Mouse (Mus musculus): ENCODE results near the gene St6galnac1. TPM values are rescaled to one million over a fixed set of nuclear protein-coding genes. Genes with fewer than 3 reads are reported as not detected.
"Not testable (repeated sequence)": the region's sequence is repeated elsewhere in the genome, so short reads cannot be mapped to it uniquely, and the experiment has no call there.

The St6galnac1 gene
- polyA plus RNA-seq, 1 experiment from 2014 or later = not detected

GRCm38 (mm10) chr11:116745457-116745856 lies 29.9 kb downstream of the St6galnac1 start:
- ATAC-seq (replicated peaks); H3K27me3 ChIP-seq (replicated peaks); H3K4me2 ChIP-seq; H3K27ac ChIP-seq; H3K9ac ChIP-seq; H3K4me1 ChIP-seq; H3K36me3 ChIP-seq (replicated peaks); H3K4me3 ChIP-seq; H3K9me3 ChIP-seq: not testable (repeated sequence)
- 90% methylated on average over 2 of the region's 2 CpGs for WGBS

DNA sequence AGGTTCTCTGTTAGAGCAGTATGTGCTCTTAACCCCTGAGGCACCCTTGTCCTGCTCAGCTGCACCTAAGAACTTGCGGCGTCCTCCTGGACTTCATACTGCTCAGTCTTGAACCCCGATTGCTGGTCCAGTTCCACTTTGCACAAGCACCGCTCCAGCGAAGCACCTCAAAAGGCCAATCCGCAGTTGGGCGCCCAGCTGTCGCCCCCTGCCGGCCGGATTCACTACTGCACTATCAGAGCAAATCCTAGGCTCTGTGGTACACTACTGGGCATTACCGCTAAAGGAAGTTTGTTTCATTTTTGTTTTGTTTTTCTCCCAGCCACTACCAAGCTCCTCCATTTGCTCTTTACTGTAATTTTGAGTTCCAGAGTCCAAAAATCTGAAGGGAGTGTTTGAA lies 36.9 kb downstream of the St6galnac1 start:
- Histone ChIP-seq H3K36me3 (replicated peaks) (no peaks in the 10 kb centered on the region), H3K9me3 (peaks cover 3% of the 10 kb centered on the region; the same call in 1 of the 2 replicates)
- no peak for ATAC-seq (replicated peaks)

DNA sequence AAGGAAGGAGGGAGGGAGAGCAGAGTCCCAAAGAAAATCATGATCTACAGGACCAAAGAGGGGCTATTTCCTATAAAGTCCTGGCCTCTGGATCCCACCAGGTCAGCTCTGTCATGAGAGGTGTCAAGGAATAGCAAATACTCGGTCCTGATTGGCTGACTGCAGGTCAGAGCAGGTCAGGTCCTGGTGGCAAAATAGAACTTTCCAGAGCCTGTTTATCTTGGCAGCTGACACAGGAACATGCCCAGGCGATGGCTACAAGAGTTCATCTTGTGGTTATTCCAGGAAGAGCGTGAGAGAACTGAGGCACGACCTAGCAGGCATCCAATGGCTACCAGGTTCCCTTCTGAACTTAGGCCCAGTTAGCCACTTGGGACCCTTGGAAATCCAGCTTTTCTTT lies 42.8 kb downstream of the St6galnac1 start:
- H3K9me3 ChIP-seq = peaks cover 3% of the 10 kb centered on the region; the same call in 1 of the 2 replicates
- no peaks in the 10 kb centered on the region for H3K36me3 ChIP-seq (replicated peaks)
- H3K27ac ChIP-seq = no peak overlapping the region
- no peak for ATAC-seq (replicated peaks)
- H3K4me3 ChIP-seq = no peak overlapping the region
- no peaks in the 10 kb centered on the region for H3K27me3 ChIP-seq (replicated peaks)
- H3K4me2 ChIP-seq = no peak overlapping the region
- no peak overlapping the region for H3K9ac ChIP-seq
- WGBS = 89% methylated on average over 4 of the region's 4 CpGs
- H3K4me1 ChIP-seq = no peaks in the 10 kb centered on the region

More for the DNA sequence above, 36.9 kb downstream of the St6galnac1 start:
- H3K27me3 ChIP-seq (replicated peaks) = no peaks in the 10 kb centered on the region
- H3K4me1 ChIP-seq = no peaks in the 10 kb centered on the region
- H3K27ac ChIP-seq = no peak overlapping the region
- H3K9ac ChIP-seq = no peak overlapping the region
- H3K4me3 ChIP-seq = no peak overlapping the region
- 44% methylated on average over 11 of the region's 11 CpGs for WGBS
- H3K4me2 ChIP-seq = no peak overlapping the region

GRCm38 (mm10) chr11:116731060-116731580 lies 44.2 kb downstream of the St6galnac1 start:
- H3K4me3 ChIP-seq; H3K4me2 ChIP-seq; H3K36me3 ChIP-seq (replicated peaks); H3K27me3 ChIP-seq (replicated peaks); ATAC-seq (replicated peaks); H3K27ac ChIP-seq; H3K4me1 ChIP-seq; H3K9ac ChIP-seq; H3K9me3 ChIP-seq: not testable (repeated sequence)
- 94% methylated on average over 6 of the region's 6 CpGs for WGBS

GRCm38 (mm10) chr11:116729276-116730008 lies 45.9 kb downstream of the St6galnac1 start:
- no peak for ATAC-seq (replicated peaks)
- WGBS = 84% methylated on average over 9 of the region's 9 CpGs
- Histone ChIP-seq H3K9ac (no peak overlapping the region), H3K4me2 (no peak overlapping the region), H3K9me3 (no peaks in the 10 kb centered on the region), H3K27me3 (replicated peaks) (no peaks in the 10 kb centered on the region), H3K27ac (no peak overlapping the region), H3K4me1 (no peaks in the 10 kb centered on the region), H3K4me3 (no peak overlapping the region), H3K36me3 (replicated peaks) (no peaks in the 10 kb centered on the region)

GRCm38 (mm10) chr11:116726156-116726555 lies 49.2 kb downstream of the St6galnac1 start:
- WGBS = 80% methylated on average over 3 of the region's 3 CpGs
- Histone ChIP-seq H3K4me1 (no peaks in the 10 kb centered on the region), H3K9me3 (no peaks in the 10 kb centered on the region), H3K27ac (no peak overlapping the region), H3K4me2 (no peak overlapping the region), H3K27me3 (replicated peaks) (no peaks in the 10 kb centered on the region), H3K9ac (no peak overlapping the region), H3K36me3 (replicated peaks) (no peaks in the 10 kb centered on the region), H3K4me3 (no peak overlapping the region)
- ATAC-seq (replicated peaks) = no peak

DNA sequence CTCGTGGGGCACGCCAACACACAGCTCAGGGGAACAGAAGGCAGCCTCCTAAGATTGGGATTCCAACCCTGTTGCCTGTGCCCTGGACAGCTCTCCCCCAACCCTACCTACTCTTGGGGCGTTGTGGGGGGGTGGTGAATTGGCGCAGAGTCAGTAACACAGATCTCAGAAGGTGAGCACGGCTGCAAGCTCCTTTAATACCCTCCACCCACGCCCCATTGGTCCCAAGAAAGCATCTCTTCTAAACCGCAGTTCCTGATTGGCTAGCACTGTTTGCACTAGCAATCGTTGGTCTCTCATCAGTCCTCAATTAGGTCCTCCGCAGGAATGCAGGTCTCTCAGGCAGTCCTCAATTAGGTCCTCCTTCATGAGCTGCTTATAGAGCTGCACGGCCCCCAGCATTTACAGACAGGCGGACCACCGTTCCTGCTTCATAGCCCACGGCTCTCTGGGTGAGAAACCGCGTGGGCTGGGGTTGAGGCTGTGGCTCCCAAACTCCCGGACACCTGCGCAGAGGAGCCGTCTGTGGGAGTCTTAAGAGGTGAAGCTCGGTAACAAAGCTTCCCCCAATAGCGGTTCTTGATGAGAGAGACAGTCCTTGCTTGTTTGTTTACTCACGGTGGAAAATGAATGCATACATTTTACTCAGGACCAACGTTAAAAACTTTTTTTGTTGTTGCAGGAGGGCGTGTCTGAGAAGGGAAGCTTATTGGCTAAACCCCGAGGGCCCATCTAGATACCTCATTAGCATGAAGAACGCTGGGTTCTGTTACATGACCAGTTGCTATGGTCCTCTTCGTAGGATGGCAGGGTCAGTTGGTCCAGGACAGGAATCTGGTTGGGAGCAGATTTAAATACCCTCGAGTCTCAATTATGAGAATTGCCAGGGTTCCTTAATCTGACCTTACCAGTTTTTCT lies 50.0 kb downstream of the St6galnac1 start:
- Histone ChIP-seq H3K9me3 (no peaks in the 10 kb centered on the region), H3K4me2 (peak overlapping the region; percentile 43), H3K36me3 (replicated peaks) (no peaks in the 10 kb centered on the region), H3K27me3 (replicated peaks) (no peaks in the 10 kb centered on the region), H3K4me1 (no peaks in the 10 kb centered on the region), H3K9ac (no peak overlapping the region), H3K4me3 (peak overlapping the region; percentile 17), H3K27ac (no peak overlapping the region)
- 34% methylated on average over 27 of the region's 27 CpGs for WGBS
- ATAC-seq (replicated peaks) = no peak

DNA sequence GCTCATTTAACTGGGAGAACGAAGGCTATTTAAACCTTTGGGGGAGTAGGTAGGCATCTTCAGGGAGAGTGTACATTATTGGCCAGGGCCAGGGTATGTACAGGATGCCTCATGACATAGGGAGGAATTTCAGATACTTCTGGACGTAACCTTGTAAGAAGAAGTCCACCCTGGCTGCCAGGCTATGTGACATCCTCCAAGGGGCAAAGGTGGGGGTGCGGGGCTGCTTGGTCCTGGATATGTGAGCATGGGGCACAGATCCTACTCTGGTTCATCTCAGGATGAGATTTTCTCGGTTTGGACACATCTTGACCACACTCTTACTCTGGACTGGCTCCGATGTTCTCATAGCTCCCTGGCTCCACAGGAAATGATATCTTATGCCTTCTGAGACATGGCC lies 52.2 kb downstream of the St6galnac1 start:
- H3K4me2 ChIP-seq = no peak overlapping the region
- no peaks in the 10 kb centered on the region for H3K4me1 ChIP-seq
- H3K4me3 ChIP-seq = no peak overlapping the region
- no peak overlapping the region for H3K27ac ChIP-seq
- 94% methylated on average over 5 of the region's 5 CpGs for WGBS
- no peaks in the 10 kb centered on the region for H3K9me3 ChIP-seq
- no peak for ATAC-seq (replicated peaks)
- H3K27me3 ChIP-seq (replicated peaks) = no peaks in the 10 kb centered on the region
- no peak overlapping the region for H3K9ac ChIP-seq
- no peaks in the 10 kb centered on the region for H3K36me3 ChIP-seq (replicated peaks)

GRCm38 (mm10) chr11:116721548-116722271 lies 53.6 kb downstream of the St6galnac1 start:
- no peaks in the 10 kb centered on the region for H3K36me3 ChIP-seq (replicated peaks)
- H3K9me3 ChIP-seq = no peaks in the 10 kb centered on the region
- WGBS = 69% methylated on average over 9 of the region's 9 CpGs
- H3K4me3 ChIP-seq = no peak overlapping the region
- ATAC-seq (replicated peaks) = no peak
- H3K27ac ChIP-seq = no peak overlapping the region
- H3K4me2 ChIP-seq = no peak overlapping the region
- no peaks in the 10 kb centered on the region for H3K27me3 ChIP-seq (replicated peaks)
- no peaks in the 10 kb centered on the region for H3K4me1 ChIP-seq
- H3K9ac ChIP-seq = no peak overlapping the region

GRCm38 (mm10) chr11:116720319-116720865 lies 54.9 kb downstream of the St6galnac1 start:
- no peak overlapping the region for H3K4me2 ChIP-seq
- WGBS = 93% methylated on average over 15 of the region's 15 CpGs
- H3K9me3 ChIP-seq = no peaks in the 10 kb centered on the region
- no peaks in the 10 kb centered on the region for H3K4me1 ChIP-seq
- no peaks in the 10 kb centered on the region for H3K36me3 ChIP-seq (replicated peaks)
- no peak overlapping the region for H3K9ac ChIP-seq
- H3K27me3 ChIP-seq (replicated peaks) = no peaks in the 10 kb centered on the region
- ATAC-seq (replicated peaks) = no peak
- H3K27ac ChIP-seq = no peak overlapping the region
- no peak overlapping the region for H3K4me3 ChIP-seq

Measured in midbrain, embryonic 15.5 days (tissue).